Mouse (Mus musculus) liver, embryonic 14.5 days (tissue): Measurements from ENCODE around the gene Fry.

Experiments
- CTCF ChIP-seq: IDR thresholded peaks from 2 replicates; pipeline ENCODE4 v1.5.1; 2016; ENCODE audit warnings: antibody characterized with exemption, low read depth, control low read depth
- EP300 ChIP-seq: IDR thresholded peaks from 2 replicates; pipeline ENCODE4 v1.6.1; 2016; ENCODE audit warnings: antibody characterized with exemption, low read depth

GRCm38 (mm10) chr5:150131166-150131565 lies 12.7 kb downstream of the Fry start:
- no peak for TF ChIP-seq EP300
- no peak for TF ChIP-seq CTCF
